Mouse (Mus musculus): ENCODE measurements at regions not wholly inside any gene's neighbourhood (a gene's known extent, or its start where the extent isn't known, plus 50 kb on each side); places are given as distances from the start of the nearest gene placed in this dataset.

GRCm38 (mm10) chr2:106529247-106529646, 163.8 kb upstream of the Mpped2 start:
- TF ChIP-seq CTCF (IDR thresholded peaks at IDR 0.05; ENCODE audit: extremely low read depth, insufficient read length, insufficient replicate concordance, low read depth, low read length) (no peak), POLR2A (IDR thresholded peaks at IDR 0.05; ENCODE audit: low read depth, low read length) (no peak)
- Histone ChIP-seq H3K27me3 (ENCODE audit: control insufficient read depth, insufficient read depth, low read length) (no peaks in the 10 kb centered on the region), H3K4me1 (ENCODE audit: control insufficient read depth, insufficient read depth, insufficient read length, low read length) (no peaks in the 10 kb centered on the region), H3K4me3 (ENCODE audit: low read depth, low read length) (no peak overlapping the region), H3K36me3 (ENCODE audit: control insufficient read depth, insufficient read depth, low read length) (no peaks in the 10 kb centered on the region), H3K27ac (ENCODE audit: insufficient read depth, low read depth, low read length) (no peak overlapping the region)
- 70% methylated on average over 5 of the region's 5 CpGs for WGBS

DNA sequence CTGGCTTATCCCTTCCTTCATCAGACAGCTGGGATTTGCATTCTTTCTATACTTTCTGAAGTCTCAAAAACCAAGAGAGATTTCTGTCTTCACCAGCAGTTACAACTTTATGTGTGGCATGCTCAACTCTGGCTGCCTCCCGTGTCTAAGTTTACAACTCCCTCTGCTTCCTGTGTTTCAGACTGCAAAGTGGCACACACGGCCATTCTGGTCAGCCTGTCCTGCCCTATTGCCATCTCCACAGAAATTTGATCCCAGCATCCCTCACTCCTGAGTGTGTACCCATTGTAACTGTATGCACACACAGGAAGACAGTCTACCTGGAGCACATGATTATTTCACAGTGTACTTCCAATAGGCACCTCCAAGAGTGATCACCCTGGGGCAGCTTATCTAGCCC, 163.3 kb upstream of the Mpped2 start:
- Histone ChIP-seq H3K27me3 (ENCODE audit: control insufficient read depth, insufficient read depth, low read length) (no peaks in the 10 kb centered on the region), H3K27ac (ENCODE audit: insufficient read depth, low read depth, low read length) (no peak overlapping the region), H3K4me1 (ENCODE audit: control insufficient read depth, insufficient read depth, insufficient read length, low read length) (no peaks in the 10 kb centered on the region), H3K4me3 (ENCODE audit: low read depth, low read length) (no peak overlapping the region), H3K36me3 (ENCODE audit: control insufficient read depth, insufficient read depth, low read length) (no peaks in the 10 kb centered on the region)
- TF ChIP-seq CTCF (IDR thresholded peaks at IDR 0.05; ENCODE audit: extremely low read depth, insufficient read length, insufficient replicate concordance, low read depth, low read length) (no peak), POLR2A (IDR thresholded peaks at IDR 0.05; ENCODE audit: low read depth, low read length) (no peak)
- 54% methylated on average over 2 of the region's 2 CpGs for WGBS

GRCm38 (mm10) chr2:106538329-106538728, 154.7 kb upstream of the Mpped2 start:
- Histone ChIP-seq H3K36me3 (ENCODE audit: control insufficient read depth, insufficient read depth, low read length) (no peaks in the 10 kb centered on the region), H3K27me3 (ENCODE audit: control insufficient read depth, insufficient read depth, low read length) (no peaks in the 10 kb centered on the region), H3K4me3 (ENCODE audit: low read depth, low read length) (no peak overlapping the region), H3K4me1 (ENCODE audit: control insufficient read depth, insufficient read depth, insufficient read length, low read length) (no peaks in the 10 kb centered on the region), H3K27ac (ENCODE audit: insufficient read depth, low read depth, low read length) (no peak overlapping the region)
- TF ChIP-seq CTCF (IDR thresholded peaks at IDR 0.05; ENCODE audit: extremely low read depth, insufficient read length, insufficient replicate concordance, low read depth, low read length) (no peak), POLR2A (IDR thresholded peaks at IDR 0.05; ENCODE audit: low read depth, low read length) (no peak)
- 53% methylated on average over 4 of the region's 4 CpGs for WGBS

- no peak for TF ChIP-seq CTCF (IDR thresholded peaks at IDR 0.05; ENCODE audit: extremely low read depth, insufficient read length, insufficient replicate concordance, low read depth, low read length)
- TF ChIP-seq POLR2A (IDR thresholded peaks at IDR 0.05; ENCODE audit: low read depth, low read length), result no peak
- H3K4me3 ChIP-seq (ENCODE audit: low read depth, low read length), result no peak overlapping the region
- H3K36me3 ChIP-seq (ENCODE audit: control insufficient read depth, insufficient read depth, low read length), result no peaks in the 10 kb centered on the region
- 97% methylated on average over 5 of the region's 5 CpGs for WGBS
- no peaks in the 10 kb centered on the region for H3K27me3 ChIP-seq (ENCODE audit: control insufficient read depth, insufficient read depth, low read length)
- H3K4me1 ChIP-seq (ENCODE audit: control insufficient read depth, insufficient read depth, insufficient read length, low read length), result no peaks in the 10 kb centered on the region
- no peak overlapping the region for H3K27ac ChIP-seq (ENCODE audit: insufficient read depth, low read depth, low read length)
Observed at GRCm38 (mm10) chr2:106540176-106540575, 152.9 kb upstream of the Mpped2 start.

- Histone ChIP-seq H3K4me1 (ENCODE audit: control insufficient read depth, insufficient read depth, insufficient read length, low read length) (no peaks in the 10 kb centered on the region), H3K27ac (ENCODE audit: insufficient read depth, low read depth, low read length) (no peak overlapping the region), H3K27me3 (ENCODE audit: control insufficient read depth, insufficient read depth, low read length) (no peaks in the 10 kb centered on the region), H3K36me3 (ENCODE audit: control insufficient read depth, insufficient read depth, low read length) (no peaks in the 10 kb centered on the region), H3K4me3 (ENCODE audit: low read depth, low read length) (no peak overlapping the region)
- 62% methylated on average over 4 of the region's 4 CpGs for WGBS
- TF ChIP-seq POLR2A (IDR thresholded peaks at IDR 0.05; ENCODE audit: low read depth, low read length) (no peak), CTCF (IDR thresholded peaks at IDR 0.05; ENCODE audit: extremely low read depth, insufficient read length, insufficient replicate concordance, low read depth, low read length) (no peak)
Observed at GRCm38 (mm10) chr2:106547117-106547516, 146.0 kb upstream of the Mpped2 start.

DNA sequence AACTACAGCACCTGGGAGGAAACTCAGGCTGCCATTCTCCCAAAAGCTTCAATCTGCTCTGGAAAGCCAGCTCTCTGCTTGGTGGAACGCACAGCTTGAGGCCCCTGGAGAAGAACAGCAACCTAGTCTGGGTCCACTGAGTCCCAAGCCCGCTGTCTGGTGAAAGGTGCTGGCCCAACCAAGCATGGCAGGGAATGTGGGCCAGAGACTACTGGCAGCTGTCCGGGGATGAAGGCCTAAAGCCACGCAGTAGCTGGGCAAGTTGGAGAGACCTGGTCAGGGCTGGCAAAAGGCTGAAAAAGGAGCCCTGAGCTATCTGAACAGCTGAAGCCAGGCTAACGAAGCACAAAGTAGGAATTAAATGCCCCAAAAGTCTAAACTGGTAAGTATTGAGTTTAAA, 139.4 kb upstream of the Mpped2 start:
- Histone ChIP-seq H3K4me3 (ENCODE audit: low read depth, low read length) (no peak overlapping the region), H3K4me1 (ENCODE audit: control insufficient read depth, insufficient read depth, insufficient read length, low read length) (no peaks in the 10 kb centered on the region), H3K27me3 (ENCODE audit: control insufficient read depth, insufficient read depth, low read length) (no peaks in the 10 kb centered on the region), H3K27ac (ENCODE audit: insufficient read depth, low read depth, low read length) (no peak overlapping the region), H3K36me3 (ENCODE audit: control insufficient read depth, insufficient read depth, low read length) (no peaks in the 10 kb centered on the region)
- 76% methylated on average over 5 of the region's 5 CpGs for WGBS
- no peak for TF ChIP-seq POLR2A (IDR thresholded peaks at IDR 0.05; ENCODE audit: low read depth, low read length)
- TF ChIP-seq CTCF (IDR thresholded peaks at IDR 0.05; ENCODE audit: extremely low read depth, insufficient read length, insufficient replicate concordance, low read depth, low read length), result no peak

GRCm38 (mm10) chr2:106561571-106562090, 131.4 kb upstream of the Mpped2 start:
- H3K27ac ChIP-seq (ENCODE audit: insufficient read depth, low read depth, low read length), result no peak overlapping the region
- TF ChIP-seq CTCF (IDR thresholded peaks at IDR 0.05; ENCODE audit: extremely low read depth, insufficient read length, insufficient replicate concordance, low read depth, low read length), result no peak
- no peak for TF ChIP-seq POLR2A (IDR thresholded peaks at IDR 0.05; ENCODE audit: low read depth, low read length)
- H3K36me3 ChIP-seq (ENCODE audit: control insufficient read depth, insufficient read depth, low read length), result no peaks in the 10 kb centered on the region
- 68% methylated on average over 3 of the region's 3 CpGs for WGBS
- H3K4me3 ChIP-seq (ENCODE audit: low read depth, low read length), result no peak overlapping the region
- H3K4me1 ChIP-seq (ENCODE audit: control insufficient read depth, insufficient read depth, insufficient read length, low read length), result no peaks in the 10 kb centered on the region
- no peaks in the 10 kb centered on the region for H3K27me3 ChIP-seq (ENCODE audit: control insufficient read depth, insufficient read depth, low read length)
